Mouse (Mus musculus) CH12.LX (cell line): Measurements from ENCODE around the gene Taf12. TPM values are rescaled to one million over a fixed set of nuclear protein-coding genes. Genes with fewer than 3 reads are reported as not detected.
"Not testable (repeated sequence)": the region's sequence is repeated elsewhere in the genome, so short reads cannot be mapped to it uniquely, and the experiment has no call there.

Experiments used
- DNase-seq: peaks from one replicate; pipeline ENCODE4 v3.0.0-alpha.2; 2013; ENCODE audit errors: extremely low read depth
- H3K27ac ChIP-seq: 2 replicates; pipeline ENCODE4 v1.5.1; 2012; ENCODE audit warnings: low read depth, mild to moderate bottlenecking, control low read depth, moderate library complexity; ENCODE audit not compliant: insufficient read depth
- H3K27me3 ChIP-seq: replicated peaks from 2 replicates; pipeline ENCODE3; 2012; ENCODE audit warnings: inconsistent platforms
- H3K36me3 ChIP-seq, 2 experiments: replicated peaks in 1 of 2; 2 replicates each; pipeline versions ENCODE3 to v1.6.1; 2012; ENCODE audit warnings: inconsistent platforms in 1 of 2, low read length in 1 of 2, mild to moderate bottlenecking in 1 of 2, mixed read lengths in 1 of 2, moderate library complexity in 1 of 2; ENCODE audit not compliant: control insufficient read depth in 1 of 2, insufficient read depth in 1 of 2
- H3K4me1 ChIP-seq, 2 experiments: 2 replicates each; pipeline ENCODE4 v1.6.1; 2012; ENCODE audit warnings: inconsistent platforms in 1 of 2, moderate library complexity in 1 of 2; ENCODE audit not compliant: insufficient read depth in 2 of 2, control insufficient read depth in 1 of 2
- H3K4me2 ChIP-seq: 2 replicates; pipeline ENCODE4 v1.6.1; 2012; ENCODE audit warnings: low read depth, mild to moderate bottlenecking, control low read depth; ENCODE audit not compliant: poor library complexity, insufficient read depth, severe bottlenecking
- H3K4me3 ChIP-seq, 3 experiments: fragments of 150-350 bp in 1 of 3; sonication (generic) in 1 of 3; replicated peaks in 1 of 3; 2 replicates each; pipeline versions ENCODE3 to v1.5.1; 2011 to 2012; ENCODE audit warnings: low read depth in 2 of 3, low read length in 2 of 3, mild to moderate bottlenecking in 2 of 3, moderate library complexity in 2 of 3, control low read depth in 1 of 3, improper control_type of control experiment in 1 of 3, inconsistent platforms in 1 of 3, mixed read lengths in 1 of 3; ENCODE audit not compliant: poor library complexity in 1 of 3
- H3K79me2 ChIP-seq: replicated peaks from 2 replicates; pipeline ENCODE4 v1.6.1; 2012; ENCODE audit warnings: mild to moderate bottlenecking, moderate library complexity; ENCODE audit not compliant: control insufficient read depth, poor library complexity, insufficient read depth, severe bottlenecking; ENCODE audit errors: extremely low read depth
- H3K9ac ChIP-seq: 2 replicates; pipeline ENCODE4 v1.6.1; 2012; ENCODE audit warnings: low read depth, mild to moderate bottlenecking, control low read depth, moderate library complexity; ENCODE audit not compliant: insufficient read depth
- H3K9me3 ChIP-seq: replicated peaks from 2 replicates; pipeline ENCODE3; 2012; ENCODE audit warnings: low read length, inconsistent platforms, mixed read lengths
- CHD1 ChIP-seq: IDR thresholded peaks from 2 replicates; pipeline ENCODE4 v1.6.1; 2012; ENCODE audit warnings: low read depth, low read length, improper control_type of control experiment, inconsistent platforms
- CHD2 ChIP-seq: IDR thresholded peaks from 2 replicates; pipeline ENCODE4 v1.6.1; 2011; ENCODE audit warnings: low read length, improper control_type of control experiment
- CTCF ChIP-seq, 2 experiments: IDR thresholded peaks in 1 of 2; conservative IDR thresholded peaks in 1 of 2; 2 replicates each; pipeline ENCODE4 v1.5.1; 2011 to 2012; ENCODE audit warnings: low read depth in 2 of 2, low read length in 2 of 2, improper control_type of control experiment in 1 of 2, inconsistent platforms in 1 of 2, mild to moderate bottlenecking in 1 of 2, moderate library complexity in 1 of 2
- E2F4 ChIP-seq: IDR thresholded peaks from 2 replicates; pipeline ENCODE4 v1.6.1; 2011; ENCODE audit warnings: low read depth, low read length, improper control_type of control experiment; ENCODE audit not compliant: insufficient replicate concordance
- ELF1 ChIP-seq: IDR thresholded peaks from 2 replicates; pipeline ENCODE4 v1.6.1; 2014; ENCODE audit warnings: low read depth, mild to moderate bottlenecking, inconsistent platforms, low read length, improper control_type of control experiment
- HCFC1 ChIP-seq: IDR thresholded peaks from 2 replicates; pipeline ENCODE4 v1.6.1; 2012; ENCODE audit warnings: low read depth, mild to moderate bottlenecking, inconsistent platforms, low read length, improper control_type of control experiment
- IRF4 ChIP-seq: IDR thresholded peaks from 2 replicates; pipeline ENCODE4 v1.6.1; 2014; ENCODE audit warnings: low read depth, mild to moderate bottlenecking, inconsistent platforms, low read length, improper control_type of control experiment
- JUN ChIP-seq: IDR thresholded peaks from 2 replicates; pipeline ENCODE4 v1.6.1; 2011; ENCODE audit warnings: low read depth, mild to moderate bottlenecking, low read length, improper control_type of control experiment, moderate library complexity; ENCODE audit not compliant: insufficient read depth
- MAFK ChIP-seq: IDR thresholded peaks from 2 replicates; pipeline ENCODE4 v1.6.1; 2011; ENCODE audit warnings: low read length, improper control_type of control experiment; ENCODE audit not compliant: insufficient replicate concordance
- MAZ ChIP-seq: IDR thresholded peaks from 2 replicates; pipeline ENCODE4 v1.6.1; 2012; ENCODE audit warnings: low read depth, mild to moderate bottlenecking, inconsistent platforms, low read length, improper control_type of control experiment, moderate library complexity
- MEF2A ChIP-seq: IDR thresholded peaks from 2 replicates; pipeline ENCODE4 v1.6.1; 2014; ENCODE audit warnings: low read depth, mild to moderate bottlenecking, inconsistent platforms, low read length, improper control_type of control experiment, borderline replicate concordance
- MYC ChIP-seq: IDR thresholded peaks from 2 replicates; pipeline ENCODE4 v1.6.1; 2011; ENCODE audit warnings: low read depth, mild to moderate bottlenecking, improper control_type of control experiment, low read length
- NRF1 ChIP-seq: IDR thresholded peaks from 2 replicates; pipeline ENCODE4 v1.6.1; 2014; ENCODE audit warnings: low read depth, mild to moderate bottlenecking, inconsistent platforms, low read length, improper control_type of control experiment, moderate library complexity
- PAX5 ChIP-seq: IDR thresholded peaks from 2 replicates; pipeline ENCODE4 v1.6.1; 2012; ENCODE audit warnings: low read length, inconsistent platforms, mixed read lengths
- POLR2A ChIP-seq: IDR thresholded peaks from 2 replicates; pipeline ENCODE4 v1.6.1; 2011; ENCODE audit warnings: low read depth, mild to moderate bottlenecking, improper control_type of control experiment, low read length
- SMC3 ChIP-seq: IDR thresholded peaks from 2 replicates; pipeline ENCODE4 v1.6.1; 2011; ENCODE audit warnings: low read depth, low read length, improper control_type of control experiment
- TCF12 ChIP-seq: IDR thresholded peaks from 2 replicates; pipeline ENCODE4 v1.6.1; 2014; ENCODE audit warnings: low read depth, mild to moderate bottlenecking, inconsistent platforms, low read length, improper control_type of control experiment
- USF1 ChIP-seq: IDR thresholded peaks from 2 replicates; pipeline ENCODE4 v1.6.1; 2014; ENCODE audit warnings: low read depth, mild to moderate bottlenecking, inconsistent platforms, low read length, improper control_type of control experiment
- USF2 ChIP-seq: conservative IDR thresholded peaks from 2 replicates; pipeline ENCODE4 v1.6.1; 2011; ENCODE audit warnings: low read depth, low read length, improper control_type of control experiment
- ZNF384 ChIP-seq: IDR thresholded peaks from 2 replicates; pipeline ENCODE4 v1.6.1; 2012; ENCODE audit warnings: low read depth, low read length, improper control_type of control experiment, inconsistent platforms
- dilution Hi-C: fragments of 300-500 bp; cut with MboI; formaldehyde crosslinking; loops from 2 replicates; pipeline ENCODE4 v1.14.3; 2020; ENCODE audit warnings: low sequenced_read_pairs; ENCODE audit not compliant: extremely low pct_unique_long_range_greater_than_20kb, extremely low pct_ligation_motif_present
- in situ Hi-C: fragments of 300-500 bp; cut with MboI; formaldehyde crosslinking; loops from 3 replicates; pipeline ENCODE4 v1.14.3; 2019; ENCODE audit warnings: low sequenced_read_pairs, low pct_ligation_motif_present, low pct_unique_long_range_greater_than_20kb, mixed read lengths
- polyA plus RNA-seq: library from polyadenylated mRNA; unstranded; fragments of >175 nt; gene quantifications from 2 replicates; pipeline ENCODE4 v1.2.1, GENCODE M21; 2012; ENCODE audit warnings: low read depth; ENCODE audit not compliant: insufficient read length
- total RNA-seq, 2 experiments: library from RNA; depleted of rRNA; stranded (reverse); fragments of 300-350 nt in 1 of 2; fragments of >200 nt in 1 of 2; gene quantifications; 2 replicates each; pipeline ENCODE4 v1.2.3; 2012 to 2014

Gene Taf12
- total and polyA plus RNA-seq, 3 experiments = 29.8 to 74.7 (median 47.8) TPM

DNA sequence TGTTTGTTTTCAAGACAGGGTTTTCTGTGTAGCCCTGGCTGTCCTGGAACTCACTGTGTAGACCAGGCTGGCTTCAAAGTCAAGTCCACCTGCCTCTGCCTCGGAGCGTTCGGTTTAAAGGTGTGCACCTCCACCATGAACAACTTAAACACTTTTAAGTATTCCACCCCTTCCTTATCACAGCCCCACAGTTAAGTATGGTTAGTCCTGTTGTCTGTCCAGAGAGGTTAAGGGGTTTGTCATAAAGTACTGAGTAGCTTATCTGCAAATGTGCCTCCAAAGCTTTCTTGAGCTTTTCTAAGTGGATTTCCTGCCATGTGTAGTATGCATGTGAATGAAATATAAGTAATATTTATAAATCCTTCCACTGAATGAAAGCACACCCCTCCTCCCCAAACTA, 1.8 kb downstream of the Taf12 start:
- H3K27ac ChIP-seq = no peak overlapping the region
- in situ Hi-C loops = loop anchor here (25.0 kb wide), 1 partner anchor 136 kb away; the partner anchor contains the start of gene Phactr4
- DNase-seq = no peak
- H3K79me2 ChIP-seq = peaks cover 17% of the 10 kb centered on the region
- peaks cover 3 to 39% of the 10 kb centered on the region in 2 experiments; a peak in 3 of 4 replicates for H3K4me1 ChIP-seq
- dilution Hi-C loops = no loop called here
- H3K4me2 ChIP-seq = 0 out of 2 replicates have a peak overlapping the region, but pooled peaks have one; percentile 15
- no peak for TF ChIP-seq HCFC1
- H3K4me3 ChIP-seq = no peak overlapping the region
- H3K9me3 ChIP-seq = no peaks in the 10 kb centered on the region
- peaks cover 7 to 26% of the 10 kb centered on the region in 2 experiments for H3K36me3 ChIP-seq
- no peaks in the 10 kb centered on the region for H3K27me3 ChIP-seq
- no peak overlapping the region; the same call in 1 of the 2 replicates for H3K9ac ChIP-seq

DNA sequence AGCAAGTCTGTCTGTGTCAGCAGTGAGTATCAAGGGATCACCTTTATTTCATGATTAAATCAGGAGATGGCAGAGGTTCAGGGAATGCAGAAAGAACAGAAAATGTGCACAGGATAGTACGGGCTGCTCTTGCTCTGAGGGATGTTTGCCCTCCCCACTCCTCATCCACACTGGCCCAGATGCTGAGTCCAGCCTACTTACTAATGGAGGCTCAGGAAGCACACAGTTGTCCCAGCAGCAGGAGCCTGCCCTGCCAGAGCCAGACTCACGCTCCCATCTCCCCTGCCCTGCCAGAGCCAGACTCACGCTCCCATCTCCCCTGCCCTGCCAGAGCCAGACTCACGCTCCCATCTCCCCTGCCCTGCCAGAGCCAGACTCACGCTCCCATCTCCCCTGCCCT, 14.7 kb downstream of the Taf12 start:
- DNase-seq, dilution Hi-C loops, H3K4me3 ChIP-seq, H3K79me2 ChIP-seq, H3K27ac ChIP-seq, H3K9ac ChIP-seq, H3K4me2 ChIP-seq, H3K9me3 ChIP-seq, H3K27me3 ChIP-seq: not testable (repeated sequence)
- Histone ChIP-seq H3K4me1 (peaks cover 3 to 25% of the 10 kb centered on the region in 2 experiments; a peak in 3 of 4 replicates), H3K36me3 (peaks cover 36 to 67% of the 10 kb centered on the region in 2 experiments)
- in situ Hi-C loops = loop anchor here (25.0 kb wide), 1 partner anchor 123 kb away; the partner anchor contains the start of gene Phactr4

DNA sequence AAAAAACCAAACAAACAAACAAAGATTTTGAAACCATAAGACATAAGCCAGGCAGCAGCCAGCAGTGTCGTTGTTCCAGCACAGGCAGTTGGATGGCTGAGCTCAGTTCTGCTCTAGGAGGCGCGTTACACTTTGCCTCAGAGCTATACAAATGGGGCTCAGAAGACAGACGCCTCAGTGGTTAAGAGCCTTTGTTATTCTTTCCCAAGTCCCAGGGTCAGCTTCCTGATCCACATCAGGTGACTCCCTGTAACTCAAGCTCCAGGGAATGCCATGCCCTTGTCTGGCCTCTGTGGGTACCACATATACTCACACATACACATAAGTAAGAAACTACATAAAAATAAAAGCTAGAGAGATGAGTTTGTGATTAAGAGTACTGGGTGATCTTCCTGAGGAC, 16.9 kb downstream of the Taf12 start:
- peaks cover 31 to 65% of the 10 kb centered on the region in 2 experiments for H3K36me3 ChIP-seq
- H3K27me3 ChIP-seq = no peaks in the 10 kb centered on the region
- DNase-seq = no peak
- no peaks in the 10 kb centered on the region for H3K79me2 ChIP-seq
- H3K4me2 ChIP-seq = no peak overlapping the region
- peaks cover 3 to 25% of the 10 kb centered on the region in 2 experiments; a peak in 3 of 4 replicates for H3K4me1 ChIP-seq
- no peak overlapping the region for H3K4me3 ChIP-seq
- dilution Hi-C loops = no loop called here
- no peak for TF ChIP-seq MEF2A
- TF ChIP-seq USF2 = no peak
- TF ChIP-seq SMC3 = no peak
- TF ChIP-seq MAZ = no peak
- no peak for TF ChIP-seq ZNF384
- TF ChIP-seq IRF4 = no peak
- no peak for TF ChIP-seq JUN
- TF ChIP-seq TCF12 = no peak
- TF ChIP-seq NRF1 = no peak
- no peak for TF ChIP-seq CHD2
- TF ChIP-seq MYC = no peak
- TF ChIP-seq CHD1 = no peak
- TF ChIP-seq MAFK = no peak
- TF ChIP-seq E2F4 = no peak
- TF ChIP-seq POLR2A = no peak
- TF ChIP-seq PAX5 = no peak
- TF ChIP-seq ELF1 = no peak
- no peak for TF ChIP-seq CTCF (conservative IDR thresholded peaks at IDR 0.05 in 1 of 2, IDR thresholded peaks at IDR 0.05 in 1 of 2; ENCODE audit: low read depth in 2 of 2, low read length in 2 of 2)
- TF ChIP-seq USF1 = no peak
- TF ChIP-seq, all 38 proteins: peak for 0
- no peak overlapping the region for H3K27ac ChIP-seq
- in situ Hi-C loops = loop anchor here (25.0 kb wide), 1 partner anchor 121 kb away; the partner anchor contains the start of gene Phactr4
- H3K9ac ChIP-seq = no peak overlapping the region
- H3K9me3 ChIP-seq = peaks cover 3% of the 10 kb centered on the region
